Mouse (Mus musculus) liver, embryonic 14.5 days (tissue): Measurements from ENCODE around the gene Nkain2. TPM values are rescaled to one million over a fixed set of nuclear protein-coding genes. Genes with fewer than 3 reads are reported as not detected.
"Not testable (repeated sequence)": the region's sequence is repeated elsewhere in the genome, so short reads cannot be mapped to it uniquely, and the experiment has no call there.

Source experiments
- ATAC-seq: fragments of 200-750 bp; cut with Nextera tagmentation; 2 replicates; pipeline ENCODE4 v1.8.0; 2017; ENCODE audit warnings: moderate number of reproducible peaks, mild to moderate bottlenecking, moderate library complexity; ENCODE audit not compliant: insufficient read depth
- DNase-seq, 3 experiments: peaks; one replicate each; pipeline ENCODE4 v3.0.0-alpha.2; 2012 to 2013; ENCODE audit warnings: low read depth in 3 of 3, low spot score in 3 of 3
- H3K27ac ChIP-seq: fragments of 300-500 bp; sonication (generic); 2 replicates; pipeline ENCODE4 v1.5.1; 2014; ENCODE audit warnings: moderate library complexity, mild to moderate bottlenecking, control low read depth, inconsistent platforms
- H3K27me3 ChIP-seq: fragments of 300-500 bp; sonication (generic); 2 replicates; pipeline ENCODE4 v1.6.1; 2014; ENCODE audit warnings: mild to moderate bottlenecking, low read length, moderate library complexity; ENCODE audit not compliant: control insufficient read depth, insufficient read depth
- H3K36me3 ChIP-seq: fragments of 300-500 bp; sonication (generic); replicated peaks from 2 replicates; pipeline ENCODE4 v1.6.1; 2014; ENCODE audit warnings: low read depth; ENCODE audit not compliant: control insufficient read depth, insufficient read depth
- H3K4me1 ChIP-seq, 2 experiments: fragments of 200-500 bp in 1 of 2; fragments of 300-500 bp in 1 of 2; sonication (generic) in 1 of 2; replicated peaks; 2 replicates each; pipeline ENCODE4 v1.6.1; 2012 to 2014; ENCODE audit warnings: antibody characterized with exemption in 1 of 2, inconsistent platforms in 1 of 2, low read length in 1 of 2; ENCODE audit not compliant: control insufficient read depth in 2 of 2, insufficient read depth in 2 of 2
- H3K4me2 ChIP-seq: fragments of 300-500 bp; sonication (generic); 2 replicates; pipeline ENCODE4 v1.6.1; 2014; ENCODE audit warnings: low read depth, mild to moderate bottlenecking, control low read depth, moderate library complexity
- H3K4me3 ChIP-seq, 2 experiments: fragments of 200-500 bp in 1 of 2; fragments of 300-500 bp in 1 of 2; sonication (generic) in 1 of 2; 2 replicates each; pipeline ENCODE4 v1.5.1; 2012 to 2014; ENCODE audit warnings: low read depth in 2 of 2, low read length in 2 of 2, mild to moderate bottlenecking in 2 of 2, control low read depth in 1 of 2, inconsistent platforms in 1 of 2, moderate library complexity in 1 of 2; ENCODE audit not compliant: insufficient read depth in 1 of 2
- H3K9ac ChIP-seq: fragments of 300-500 bp; sonication (generic); replicated peaks from 2 replicates; pipeline ENCODE4 v1.6.1; 2014; ENCODE audit warnings: mild to moderate bottlenecking, control low read depth, moderate library complexity
- H3K9me3 ChIP-seq: fragments of 300-500 bp; sonication (generic); 2 replicates; pipeline ENCODE4 v1.6.1; 2016; ENCODE audit warnings: low read length, mixed read lengths; ENCODE audit not compliant: control insufficient read depth
- CTCF ChIP-seq: IDR thresholded peaks from 2 replicates; pipeline ENCODE4 v1.5.1; 2016; ENCODE audit warnings: antibody characterized with exemption, low read depth, control low read depth
- EP300 ChIP-seq: IDR thresholded peaks from 2 replicates; pipeline ENCODE4 v1.6.1; 2016; ENCODE audit warnings: antibody characterized with exemption, low read depth
- WGBS: fragments of 180-500 bp; shearing (Covaris S2); extraction: QIAGEN DNeasy Blood & Tissue Kit; methylation state at CpG from one replicate; pipeline ENCODE4 v1.1.7; 2014; ENCODE audit not compliant: insufficient replicate concordance; 5-methylcytosine and 5-hydroxymethylcytosine counted together
- polyA plus RNA-seq, 2 experiments: library from polyadenylated mRNA; depleted of rRNA in 1 of 2; stranded (reverse) in 1 of 2; unstranded in 1 of 2; fragments of >200 nt; fragmentation: Nextera tagmentation in 1 of 2; extraction: Ambion mirVana in 1 of 2; gene quantifications; 2 replicates each; pipeline versions ENCODE4 v1.2.1 to v1.2.3; 2012 to 2014

Nkain2 gene
- polyA plus RNA-seq, 2 experiments, result 0.06 TPM; not detected in 1

- DNase-seq (no peak), ATAC-seq (no peak)
- Histone ChIP-seq H3K27ac (no peak overlapping the region), H3K4me3 (no peak overlapping the region), H3K9me3 (no peaks in the 10 kb centered on the region), H3K9ac (no peak overlapping the region), H3K4me2 (no peak overlapping the region), H3K27me3 (no peaks in the 10 kb centered on the region), H3K36me3 (no peaks in the 10 kb centered on the region), H3K4me1 (no peaks in the 10 kb centered on the region)
- 53% methylated on average over 3 of the region's 3 CpGs for WGBS
- TF ChIP-seq EP300 (no peak), CTCF (no peak)
These were observed 107.4 kb downstream of the Nkain2 start for GRCm38 (mm10) chr10:32782732-32783359.

DNA sequence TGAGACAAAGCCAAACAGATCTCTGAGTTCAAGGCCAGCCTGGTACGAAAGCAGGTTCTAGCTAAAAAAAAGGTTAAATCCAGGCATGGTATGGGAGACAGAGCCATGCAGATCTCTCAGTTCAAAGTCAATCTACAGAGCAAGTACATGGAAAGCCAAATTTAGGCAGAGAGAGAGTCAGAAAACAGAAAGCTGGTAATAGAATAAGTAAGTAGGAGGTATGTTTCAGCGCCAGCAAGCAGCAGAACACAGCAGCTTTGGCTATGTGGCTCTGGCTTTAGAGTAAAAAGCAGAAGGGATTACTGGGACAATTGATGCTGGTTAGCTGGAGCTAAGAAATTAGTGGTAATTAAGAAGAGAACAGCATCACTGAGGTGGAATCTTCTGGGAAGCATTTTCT is 151.3 kb downstream of the Nkain2 start:
- WGBS, result 54% methylated on average over 2 of the region's 2 CpGs
- H3K27me3 ChIP-seq, result no peaks in the 10 kb centered on the region
- no peak overlapping the region for H3K27ac ChIP-seq
- H3K9ac ChIP-seq, result no peak overlapping the region
- H3K4me2 ChIP-seq, result no peak overlapping the region
- no peaks in the 10 kb centered on the region for H3K36me3 ChIP-seq
- DNase-seq (no peak), ATAC-seq (no peak)
- H3K9me3 ChIP-seq, result no peaks in the 10 kb centered on the region
- no peak overlapping the region for H3K4me3 ChIP-seq
- no peaks in the 10 kb centered on the region for H3K4me1 ChIP-seq
- no peak for TF ChIP-seq EP300
- TF ChIP-seq CTCF, result no peak

DNA sequence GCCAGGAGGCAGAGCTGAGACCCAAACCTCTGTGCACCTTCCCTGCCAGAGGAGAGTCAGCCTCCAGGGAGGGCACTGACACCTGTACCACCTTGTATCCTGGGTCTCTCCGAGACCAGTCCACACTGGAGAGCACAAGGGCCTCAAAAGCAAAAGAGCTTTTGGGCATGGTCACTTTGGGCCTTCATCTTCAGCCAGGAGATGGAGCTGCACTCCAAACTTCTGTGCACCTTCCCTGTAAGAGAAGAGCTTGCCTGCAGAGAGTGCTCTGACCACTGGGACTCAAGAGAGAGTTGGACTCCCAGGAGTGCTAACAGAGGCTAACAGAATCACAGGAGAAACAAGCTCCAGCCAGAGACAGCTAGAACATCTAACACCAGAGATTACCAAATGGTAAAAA is 183.7 kb downstream of the Nkain2 start:
- H3K9me3 ChIP-seq, H3K27ac ChIP-seq, H3K27me3 ChIP-seq, H3K4me1 ChIP-seq, ATAC-seq, H3K4me2 ChIP-seq, H3K4me3 ChIP-seq, H3K9ac ChIP-seq, H3K36me3 ChIP-seq, DNase-seq: not testable (repeated sequence)
- 71% methylated on average over 1 of the region's 1 CpGs for WGBS

DNA sequence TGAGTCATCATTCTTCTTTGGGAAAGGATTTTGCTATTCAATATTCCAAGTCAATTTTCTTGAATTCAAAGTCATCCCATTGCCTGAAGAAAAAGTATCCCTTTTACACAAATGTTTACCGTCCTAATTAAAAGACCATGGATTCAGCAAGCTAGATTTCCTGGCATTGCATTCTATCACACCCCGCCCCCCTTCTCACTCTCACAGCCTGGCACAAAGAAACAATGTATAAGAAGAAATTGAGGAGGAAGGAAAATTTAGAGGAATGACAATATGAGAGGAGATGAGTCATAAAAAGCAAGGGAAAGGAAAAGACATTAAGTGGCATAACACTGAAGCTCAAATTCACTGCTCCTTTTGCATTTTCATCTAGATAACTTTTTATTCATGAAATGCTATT is 193.6 kb downstream of the Nkain2 start:
- DNase-seq (no peak), ATAC-seq (no peak)
- Histone ChIP-seq H3K9me3 (no peaks in the 10 kb centered on the region), H3K9ac (no peak overlapping the region), H3K27ac (no peak overlapping the region), H3K4me1 (no peaks in the 10 kb centered on the region), H3K4me2 (no peak overlapping the region), H3K27me3 (no peaks in the 10 kb centered on the region), H3K4me3 (no peak overlapping the region), H3K36me3 (no peaks in the 10 kb centered on the region)
- whole genome bisulfite sequencing, result 61% methylated on average over 2 of the region's 2 CpGs
- TF ChIP-seq EP300 (no peak), CTCF (no peak)

DNA sequence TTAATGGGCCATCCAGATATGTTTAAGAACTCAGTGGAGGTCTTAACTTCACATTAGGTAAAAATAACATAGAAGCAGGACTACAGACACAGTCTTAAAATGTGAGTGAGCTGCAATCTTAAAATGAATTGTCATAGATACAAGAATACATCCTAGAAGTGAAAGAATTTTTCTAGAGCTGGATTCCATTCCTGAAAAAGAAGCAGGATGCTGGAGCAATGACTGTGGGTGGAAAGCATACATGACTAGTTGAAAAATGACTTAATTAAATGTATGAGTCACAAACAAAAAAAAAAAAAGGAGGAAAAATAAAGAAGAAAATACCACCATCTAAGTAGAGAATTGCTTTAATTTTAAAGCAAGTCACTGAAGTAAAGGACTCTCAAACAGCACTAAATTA is 205.7 kb downstream of the Nkain2 start:
- no peak overlapping the region for H3K4me3 ChIP-seq
- no peaks in the 10 kb centered on the region for H3K4me1 ChIP-seq
- no peak overlapping the region for H3K9ac ChIP-seq
- no peaks in the 10 kb centered on the region for H3K36me3 ChIP-seq
- TF ChIP-seq CTCF, result no peak
- no peak for TF ChIP-seq EP300
- H3K27ac ChIP-seq, result no peak overlapping the region
- no peaks in the 10 kb centered on the region for H3K27me3 ChIP-seq
- ATAC-seq (no peak), DNase-seq (no peak)
- H3K4me2 ChIP-seq, result no peak overlapping the region
- H3K9me3 ChIP-seq, result no peaks in the 10 kb centered on the region

DNA sequence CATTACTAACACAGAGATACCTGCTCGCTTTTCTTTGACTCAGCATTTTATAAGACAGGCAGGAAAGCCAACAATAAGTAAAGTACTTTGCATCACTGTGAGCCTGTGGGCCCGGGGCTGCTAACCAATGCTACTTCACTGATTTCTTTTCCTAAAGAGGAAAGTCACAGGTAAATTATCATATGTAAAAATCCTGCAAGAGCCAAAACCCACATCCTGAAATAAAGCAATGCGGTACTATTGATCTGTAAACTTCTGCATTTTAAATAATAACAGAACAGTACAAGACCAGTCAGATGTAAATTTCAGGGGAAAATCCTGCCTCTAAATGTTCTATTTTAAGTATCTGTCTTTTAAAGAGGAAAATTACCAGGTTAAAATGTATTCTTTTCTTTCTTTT is 250.0 kb downstream of the Nkain2 start:
- Histone ChIP-seq H3K9me3 (no peaks in the 10 kb centered on the region), H3K36me3 (no peaks in the 10 kb centered on the region), H3K4me1 (no peaks in the 10 kb centered on the region), H3K9ac (no peak overlapping the region), H3K4me2 (no peak overlapping the region), H3K27ac (no peak overlapping the region), H3K27me3 (no peaks in the 10 kb centered on the region), H3K4me3 (no peak overlapping the region)
- ATAC-seq (no peak), DNase-seq (no peak)
- no peak for TF ChIP-seq CTCF
- TF ChIP-seq EP300, result no peak
- 43% methylated on average over 3 of the region's 3 CpGs for WGBS
